Mouse (Mus musculus) stomach, embryonic 15.5 days (tissue): ENCODE results near the gene Ptprk. TPM values are rescaled to one million over a fixed set of nuclear protein-coding genes. Genes with fewer than 3 reads are reported as not detected.
A peak's percentile ranks its signal among the peaks of the same experiment; 100 is the strongest.

Experiments used
- ATAC-seq: fragments of 200-750 bp; cut with Nextera tagmentation; 2 replicates; pipeline ENCODE4 v1.8.0; 2017; ENCODE audit warnings: low read depth, moderate number of reproducible peaks, moderate TSS enrichment; ENCODE audit not compliant: insufficient read depth, low FRiP score
- H3K27ac ChIP-seq: fragments of 300-500 bp; sonication (generic); 2 replicates; pipeline ENCODE4 v1.5.1; 2015; ENCODE audit warnings: mild to moderate bottlenecking, inconsistent platforms
- H3K27me3 ChIP-seq: fragments of 300-500 bp; sonication (generic); replicated peaks from 2 replicates; pipeline ENCODE4 v1.6.1; 2015; ENCODE audit warnings: inconsistent platforms
- H3K36me3 ChIP-seq: fragments of 300-500 bp; sonication (generic); 2 replicates; pipeline ENCODE4 v1.6.1; 2015; ENCODE audit warnings: inconsistent platforms
- H3K4me1 ChIP-seq: fragments of 300-500 bp; sonication (generic); 2 replicates; pipeline ENCODE4 v1.6.1; 2015; ENCODE audit warnings: inconsistent platforms
- H3K4me2 ChIP-seq: fragments of 300-500 bp; sonication (generic); 2 replicates; pipeline ENCODE4 v1.6.1; 2015; ENCODE audit warnings: mild to moderate bottlenecking, inconsistent platforms
- H3K4me3 ChIP-seq: fragments of 300-500 bp; sonication (generic); replicated peaks from 2 replicates; pipeline ENCODE4 v1.5.1; 2015; ENCODE audit warnings: inconsistent platforms
- H3K9ac ChIP-seq: fragments of 300-500 bp; sonication (generic); 2 replicates; pipeline ENCODE4 v1.6.1; 2015; ENCODE audit warnings: inconsistent platforms
- H3K9me3 ChIP-seq: fragments of 300-500 bp; sonication (generic); 2 replicates; pipeline ENCODE4 v1.6.1; 2016; ENCODE audit warnings: inconsistent platforms
- WGBS: fragments of 180-500 bp; shearing (Covaris S2); methylation state at CpG from one replicate; pipeline ENCODE4 v1.1.7; 2015; 5-methylcytosine and 5-hydroxymethylcytosine counted together
- polyA plus RNA-seq: library from polyadenylated mRNA; unstranded; fragments of >200 nt; fragmentation: Nextera tagmentation; extraction: Ambion mirVana; gene quantifications from 2 replicates; pipeline ENCODE4 v1.2.1, GENCODE M21; 2015

Ptprk gene
- polyA plus RNA-seq, 1 experiment from 2014 or later: 46.7 TPM

- no peak overlapping the region for H3K9ac ChIP-seq
- H3K9me3 ChIP-seq: no peaks in the 10 kb centered on the region
- no peaks in the 10 kb centered on the region for H3K27me3 ChIP-seq
- no peak overlapping the region for H3K4me2 ChIP-seq
- no peaks in the 10 kb centered on the region for H3K4me1 ChIP-seq
- no peak overlapping the region for H3K27ac ChIP-seq
- H3K4me3 ChIP-seq: no peak overlapping the region
- no peaks in the 10 kb centered on the region for H3K36me3 ChIP-seq
- ATAC-seq: no peak
- WGBS: 68% methylated on average over 2 of the region's 2 CpGs
Observed at GRCm38 (mm10) chr10:28322995-28323394, 248.4 kb downstream of the Ptprk start.

DNA sequence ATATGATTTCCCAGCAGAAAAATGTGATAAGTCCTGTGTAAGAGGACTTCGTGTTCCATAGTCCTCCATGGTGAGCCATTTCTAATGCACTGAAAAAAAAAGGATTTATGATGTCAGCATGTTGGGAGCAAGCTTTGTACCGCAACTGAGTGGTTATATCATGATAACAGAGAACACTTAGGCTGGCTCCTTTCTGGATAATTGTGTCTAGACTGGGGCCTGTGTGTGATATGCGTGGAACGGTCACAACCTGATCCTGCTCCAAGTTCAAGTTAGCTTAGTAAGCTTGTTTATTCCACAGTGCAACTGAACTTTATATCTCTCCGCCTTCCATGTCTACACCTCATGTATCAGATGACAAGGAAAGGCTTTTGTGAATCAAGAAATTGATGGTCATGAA lies 260.6 kb downstream of the Ptprk start:
- Histone ChIP-seq H3K9ac (no peak overlapping the region), H3K9me3 (no peaks in the 10 kb centered on the region), H3K4me2 (no peak overlapping the region), H3K36me3 (no peaks in the 10 kb centered on the region), H3K4me1 (no peaks in the 10 kb centered on the region), H3K4me3 (no peak overlapping the region), H3K27ac (no peak overlapping the region), H3K27me3 (no peaks in the 10 kb centered on the region)
- ATAC-seq: no peak
- WGBS: 85% methylated on average over 5 of the region's 5 CpGs

DNA sequence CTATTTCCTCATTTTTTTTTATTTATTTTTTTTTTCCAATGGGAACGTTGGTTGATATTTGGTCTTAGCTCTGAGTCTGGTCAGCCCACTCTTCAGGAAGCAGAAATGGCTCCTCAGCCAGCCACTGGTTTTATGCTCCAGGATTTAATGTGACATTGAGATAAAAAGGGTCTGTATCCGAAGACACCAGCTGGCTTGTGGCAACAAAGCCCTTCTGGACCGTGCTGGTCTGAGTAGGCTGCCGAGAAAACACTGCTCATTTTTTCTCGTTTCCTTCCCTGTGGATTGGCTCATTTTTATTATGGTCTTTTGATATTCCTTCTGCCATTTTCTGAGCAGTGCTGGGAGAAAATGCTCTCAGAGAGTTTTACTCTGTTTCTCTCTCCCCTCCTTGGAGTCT lies 263.9 kb downstream of the Ptprk start:
- 43% methylated on average over 5 of the region's 5 CpGs for WGBS
- Histone ChIP-seq H3K9me3 (no peaks in the 10 kb centered on the region), H3K27me3 (no peaks in the 10 kb centered on the region), H3K27ac (no peak overlapping the region), H3K4me2 (no peak overlapping the region), H3K36me3 (no peaks in the 10 kb centered on the region), H3K9ac (no peak overlapping the region), H3K4me1 (no peaks in the 10 kb centered on the region), H3K4me3 (no peak overlapping the region)
- no peak for ATAC-seq

DNA sequence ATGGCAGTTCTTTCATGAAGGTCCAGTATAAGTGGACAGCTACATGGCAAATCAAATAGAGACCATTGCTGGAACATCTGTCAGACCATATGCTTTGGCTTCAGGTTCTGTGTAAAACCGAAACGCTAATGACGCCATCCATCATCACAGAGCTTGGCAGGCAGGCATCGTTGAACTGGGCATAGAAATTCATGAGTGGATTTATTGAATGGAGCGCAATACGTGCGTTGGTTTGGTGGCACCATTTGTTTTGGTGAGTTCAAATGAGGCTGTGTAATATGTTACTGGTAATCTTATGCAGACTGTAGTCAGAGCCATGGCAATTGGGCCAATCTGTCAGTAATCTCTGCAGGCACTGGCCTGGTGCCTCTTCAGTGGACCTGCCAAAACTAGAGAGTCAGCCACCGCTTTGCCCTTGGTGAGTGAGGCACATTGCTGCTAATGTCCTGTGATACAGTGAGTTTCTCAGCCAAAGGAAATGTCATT lies 270.6 kb downstream of the Ptprk start:
- H3K27me3 ChIP-seq: no peaks in the 10 kb centered on the region
- no peak for ATAC-seq
- H3K4me3 ChIP-seq: no peak overlapping the region
- WGBS: 89% methylated on average over 8 of the region's 8 CpGs
- H3K36me3 ChIP-seq: no peaks in the 10 kb centered on the region
- H3K27ac ChIP-seq: no peak overlapping the region
- H3K4me1 ChIP-seq: no peaks in the 10 kb centered on the region
- H3K4me2 ChIP-seq: no peak overlapping the region
- no peak overlapping the region for H3K9ac ChIP-seq
- no peaks in the 10 kb centered on the region for H3K9me3 ChIP-seq

GRCm38 (mm10) chr10:28365291-28365690 lies 290.7 kb downstream of the Ptprk start:
- ATAC-seq: no peak
- no peaks in the 10 kb centered on the region for H3K9me3 ChIP-seq
- WGBS: 67% methylated on average over 6 of the region's 6 CpGs

DNA sequence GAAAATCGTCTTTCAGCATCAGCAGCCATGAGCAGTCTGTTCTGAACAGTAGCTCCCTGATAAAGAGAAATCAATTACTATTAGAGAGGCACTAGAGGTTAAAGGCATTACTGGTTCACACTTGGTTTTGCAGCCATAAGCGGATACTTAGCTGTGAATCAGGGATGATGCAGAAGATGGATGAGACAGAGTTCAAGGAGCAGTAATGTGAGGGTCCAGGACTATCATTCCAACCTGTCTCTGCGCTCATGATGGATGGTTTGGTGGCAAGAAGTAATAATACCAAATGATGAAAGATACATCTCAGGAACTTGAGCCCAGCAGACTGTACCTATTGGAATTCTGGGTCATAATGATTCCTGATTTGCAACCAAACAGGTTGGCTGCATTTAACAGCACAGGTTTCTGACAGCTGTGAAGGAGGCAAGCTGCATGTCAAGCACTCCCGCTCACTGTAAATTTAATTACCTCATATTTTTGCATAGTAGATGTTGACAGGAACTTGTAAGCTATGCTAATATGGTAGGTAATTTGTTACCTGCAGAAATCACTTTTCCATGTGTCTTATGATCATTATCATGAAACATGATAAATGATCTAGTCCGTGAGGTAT lies 291.6 kb downstream of the Ptprk start:
- no peaks in the 10 kb centered on the region for H3K27me3 ChIP-seq
- H3K4me1 ChIP-seq: no peaks in the 10 kb centered on the region
- no peak overlapping the region for H3K4me2 ChIP-seq
- WGBS: 69% methylated on average over 5 of the region's 5 CpGs
- H3K9me3 ChIP-seq: no peaks in the 10 kb centered on the region
- H3K4me3 ChIP-seq: no peak overlapping the region
- no peak for ATAC-seq
- no peaks in the 10 kb centered on the region for H3K36me3 ChIP-seq
- H3K9ac ChIP-seq: no peak overlapping the region
- H3K27ac ChIP-seq: no peak overlapping the region

More at GRCm38 (mm10) chr10:28365291-28365690, 290.7 kb downstream of the Ptprk start:
- no peak overlapping the region for H3K9ac ChIP-seq
- no peak overlapping the region for H3K4me3 ChIP-seq
- no peaks in the 10 kb centered on the region for H3K4me1 ChIP-seq
- no peak overlapping the region for H3K27ac ChIP-seq
- no peak overlapping the region for H3K4me2 ChIP-seq
- H3K27me3 ChIP-seq: no peaks in the 10 kb centered on the region
- H3K36me3 ChIP-seq: no peaks in the 10 kb centered on the region

GRCm38 (mm10) chr10:28369808-28370207 lies 295.2 kb downstream of the Ptprk start:
- Histone ChIP-seq H3K4me1 (no peaks in the 10 kb centered on the region), H3K27me3 (no peaks in the 10 kb centered on the region), H3K9ac (no peak overlapping the region), H3K36me3 (no peaks in the 10 kb centered on the region), H3K9me3 (no peaks in the 10 kb centered on the region), H3K27ac (no peak overlapping the region), H3K4me2 (no peak overlapping the region), H3K4me3 (no peak overlapping the region)
- WGBS: 62% methylated on average over 2 of the region's 2 CpGs
- no peak for ATAC-seq

DNA sequence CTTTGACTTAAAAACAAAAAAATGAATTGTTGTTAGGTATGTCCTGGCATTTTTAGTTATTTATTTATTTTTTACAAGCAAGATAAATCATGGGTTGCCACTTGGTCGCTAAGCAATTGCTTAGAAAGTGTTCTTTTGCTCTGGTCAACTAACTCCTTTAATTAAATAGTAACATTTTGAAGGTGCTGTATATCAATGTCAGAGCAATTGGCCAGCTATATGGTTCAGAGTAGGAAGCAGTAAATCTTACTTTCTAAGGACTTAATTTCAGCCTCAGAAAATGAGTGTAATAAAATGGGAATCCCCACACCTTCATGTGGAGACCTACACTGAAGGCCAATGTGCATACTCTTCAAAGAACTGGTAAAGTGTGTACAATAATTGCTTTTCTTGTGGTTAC lies 300.3 kb downstream of the Ptprk start:
- Histone ChIP-seq H3K27ac (no peak overlapping the region), H3K27me3 (no peaks in the 10 kb centered on the region), H3K36me3 (no peaks in the 10 kb centered on the region), H3K9me3 (no peaks in the 10 kb centered on the region), H3K9ac (no peak overlapping the region), H3K4me2 (no peak overlapping the region), H3K4me3 (no peak overlapping the region), H3K4me1 (no peaks in the 10 kb centered on the region)
- 63% methylated on average over 1 of the region's 1 CpGs for WGBS
- ATAC-seq: no peak

DNA sequence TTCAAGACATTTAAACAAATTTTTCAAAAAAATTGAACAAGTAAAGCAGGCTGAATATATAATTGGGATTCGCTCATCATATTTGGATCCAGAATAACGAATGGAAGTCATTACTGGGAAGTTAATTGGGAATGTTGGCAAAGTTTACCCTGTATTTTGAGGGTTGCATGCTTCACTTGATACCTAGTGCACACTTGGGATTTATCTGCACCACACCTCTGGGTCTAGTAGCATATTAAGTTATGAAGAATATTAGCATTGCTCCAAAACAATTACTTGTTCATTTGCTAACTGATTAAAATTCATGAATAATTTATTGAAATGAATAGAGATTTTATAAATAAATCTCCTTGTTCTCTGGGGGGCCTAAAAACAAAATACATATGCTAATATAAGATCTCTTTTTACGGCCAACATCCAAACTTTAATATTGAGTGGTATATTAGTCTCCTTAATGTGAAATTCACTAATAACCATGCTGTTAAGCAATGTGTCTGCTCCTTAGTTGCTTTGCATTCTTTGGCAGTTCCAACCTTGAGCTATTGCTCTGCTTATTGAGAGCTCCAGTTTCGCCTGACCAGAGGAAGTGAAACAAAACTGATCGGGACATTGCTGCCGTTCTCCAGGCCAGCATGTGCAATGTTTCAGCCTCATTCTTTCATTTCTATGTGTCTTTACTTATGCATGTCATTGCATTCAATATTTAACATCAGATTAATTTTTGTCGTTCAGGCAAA lies 305.3 kb downstream of the Ptprk start:
- Histone ChIP-seq H3K4me3 (no peak overlapping the region), H3K4me2 (no peak overlapping the region), H3K36me3 (no peaks in the 10 kb centered on the region), H3K9me3 (no peaks in the 10 kb centered on the region), H3K27me3 (no peaks in the 10 kb centered on the region), H3K4me1 (no peaks in the 10 kb centered on the region), H3K27ac (no peak overlapping the region), H3K9ac (no peak overlapping the region)
- no peak for ATAC-seq
- 85% methylated on average over 7 of the region's 7 CpGs for WGBS

- Histone ChIP-seq H3K4me3 (no peak overlapping the region), H3K27ac (0 out of 2 replicates have a peak overlapping the region, but pooled peaks have one; percentile 18), H3K9me3 (no peaks in the 10 kb centered on the region), H3K36me3 (no peaks in the 10 kb centered on the region), H3K4me1 (no peaks in the 10 kb centered on the region), H3K4me2 (no peak overlapping the region), H3K9ac (no peak overlapping the region), H3K27me3 (no peaks in the 10 kb centered on the region)
- peak; percentile 73 for ATAC-seq
- WGBS: 77% methylated on average over 15 of the region's 15 CpGs
Observed at GRCm38 (mm10) chr10:28387563-28388222, 313.1 kb downstream of the Ptprk start.

DNA sequence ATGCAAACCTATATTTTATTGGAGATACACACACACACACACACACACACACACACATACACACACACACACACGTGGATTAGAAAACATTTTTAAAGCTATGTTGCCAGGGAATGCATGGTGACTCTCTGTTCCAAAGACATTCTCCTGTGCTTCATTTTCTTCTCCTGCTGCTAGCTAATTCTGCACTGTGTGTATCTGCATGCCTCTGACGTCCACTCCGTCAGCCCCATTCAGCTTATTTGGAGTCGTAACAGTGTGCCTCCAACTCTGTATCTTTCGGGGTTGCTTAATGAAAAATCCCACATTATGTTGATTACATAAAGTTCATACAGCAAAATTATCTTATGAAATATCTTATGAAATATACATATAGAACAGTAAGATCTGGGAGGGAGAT lies 316.5 kb downstream of the Ptprk start:
- Histone ChIP-seq H3K9ac (no peak overlapping the region), H3K27ac (no peak overlapping the region), H3K4me3 (no peak overlapping the region), H3K27me3 (no peaks in the 10 kb centered on the region), H3K4me2 (no peak overlapping the region), H3K4me1 (peaks cover 4% of the 10 kb centered on the region; the same call in 1 of the 2 replicates), H3K36me3 (no peaks in the 10 kb centered on the region), H3K9me3 (no peaks in the 10 kb centered on the region)
- no peak for ATAC-seq
- 94% methylated on average over 5 of the region's 5 CpGs for WGBS
